Mouse (Mus musculus) naive thymus-derived CD4-positive, alpha-beta T cell, adult 5 months (primary cell): Measurements from ENCODE around the gene Gm4724. TPM values are rescaled to one million over a fixed set of nuclear protein-coding genes. Genes with fewer than 3 reads are reported as not detected.

Experiments used
- polyA plus RNA-seq: library from polyadenylated mRNA; unstranded; fragments of 100-300 nt; shearing (Covaris generic); gene quantifications from one replicate; pipeline ENCODE4 v1.2.1, GENCODE M21; 2017

Gm4724 gene
- 7.6 TPM for polyA plus RNA-seq

DNA sequence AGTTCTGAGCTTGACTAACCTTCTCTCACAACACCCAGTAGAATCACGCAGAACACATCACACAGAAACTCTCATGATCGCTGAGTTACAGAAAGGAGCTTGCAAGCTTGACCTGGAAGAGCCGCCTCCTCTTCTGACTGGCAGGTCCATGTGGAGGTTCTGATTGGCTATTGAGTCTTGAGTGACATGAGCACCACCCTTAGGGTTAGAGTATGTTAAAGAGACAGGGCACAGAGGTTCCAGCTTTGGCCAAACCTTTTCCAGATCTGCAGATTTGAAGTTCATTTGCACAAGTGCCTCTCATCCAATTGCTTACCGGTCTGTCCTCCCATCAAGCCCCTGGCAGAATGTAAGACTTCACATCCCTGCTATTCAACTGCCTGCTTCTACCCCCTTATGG is at the start of gene Gm4724:
Gm4724 (minus strand) TSS at position 101 of the 400 bp plus-strand sequence.

DNA sequence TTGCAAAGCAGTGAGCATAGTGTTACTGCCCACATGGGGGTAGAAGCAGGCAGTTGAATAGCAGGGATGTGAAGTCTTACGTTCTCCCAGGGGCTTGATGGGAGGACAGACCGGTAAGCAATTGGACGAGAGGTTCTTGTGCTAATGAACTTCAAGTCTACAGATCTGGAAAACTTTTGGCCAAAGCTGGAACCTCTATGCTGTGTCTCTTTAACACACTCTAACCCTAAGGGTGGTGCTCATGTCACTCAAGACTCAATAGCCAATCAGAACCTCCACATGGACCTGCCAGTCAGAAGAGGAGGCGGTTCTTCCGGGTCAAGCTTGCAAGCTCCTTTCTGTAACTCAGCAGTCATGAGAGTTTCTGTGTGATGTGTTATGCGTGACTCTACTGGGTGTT is 34.1 kb upstream of the Gm4724 start, which contains the start of gene Zfp965:
Zfp965 (plus strand) TSS at position 301 of the 400 bp plus-strand sequence.

Other genes starting within 250 kb of the Gm4724 start
- gene Gm14391, start 228.9 kb downstream of the Gm4724 start, polyA plus RNA-seq, result 2.5 TPM
- 0.62 TPM for gene Gm14440, start 160.7 kb downstream of the Gm4724 start, polyA plus RNA-seq
- 5.0 TPM for gene Gm4631, start 97.6 kb downstream of the Gm4724 start, polyA plus RNA-seq
- 0.73 TPM for gene Zfp968, start 63.4 kb downstream of the Gm4724 start, polyA plus RNA-seq
- 3.2 TPM for gene Zfp965, start 34.2 kb upstream of the Gm4724 start, polyA plus RNA-seq
- 3.1 TPM for gene Gm11007, start 208.2 kb upstream of the Gm4724 start, polyA plus RNA-seq